26 mouse cellular contexts compared by ENCODE assay signal in genomic region chr13:69550831-69551230, GRCm38 (mm10).
"Had no signal": no experiment of that assay in that cellular context is flagged by ENCODE, and none has a peak within 500 bp of the region (broad histone marks: within the 10 kb centered on the region; RNA-seq: fewer than 3 reads in every experiment).

No protein-coding gene starts in this region.

- DNase-seq: cerebellum, adult 2 months; cerebellum, adult 8-10 months; cerebellum, adult 9-10 months; cerebellum, adult 9-11 months; cerebellum, postnatal 10 days; cerebellum, postnatal 14 days; cerebellum, postnatal 25 days; cerebellum, postnatal 36 days; embryo, embryonic 11 days; forebrain, postnatal 0 days; gastrocnemius, adult 2 months; gastrocnemius, postnatal 10 days; gastrocnemius, postnatal 14 days; gastrocnemius, postnatal 25 days; gastrocnemius, postnatal 36 days; heart, adult 18-20 months; heart, adult 2 months had no signal

- H3K27me3 ChIP-seq: embryonic facial prominence, embryonic 12.5 days; embryonic facial prominence, embryonic 13.5 days; embryonic facial prominence, embryonic 15.5 days; forebrain, embryonic 12.5 days; forebrain, embryonic 13.5 days; forebrain, embryonic 15.5 days had no signal

- H3K36me3 ChIP-seq: embryonic facial prominence, embryonic 10.5 days; embryonic facial prominence, embryonic 12.5 days; embryonic facial prominence, embryonic 13.5 days; embryonic facial prominence, embryonic 15.5 days; forebrain, embryonic 10.5 days; forebrain, embryonic 12.5 days; forebrain, embryonic 15.5 days had no signal

- H3K4me3 ChIP-seq: embryonic facial prominence, embryonic 10.5 days; embryonic facial prominence, embryonic 12.5 days; embryonic facial prominence, embryonic 13.5 days; embryonic facial prominence, embryonic 15.5 days; erythroblast, embryonic 14.5 days; forebrain, embryonic 10.5 days; forebrain, embryonic 12.5 days; forebrain, embryonic 13.5 days; forebrain, embryonic 15.5 days; gastrocnemius, adult 2 months; heart, adult 2 months had no signal

- H3K4me1 ChIP-seq: embryonic facial prominence, embryonic 10.5 days; embryonic facial prominence, embryonic 12.5 days; embryonic facial prominence, embryonic 13.5 days; embryonic facial prominence, embryonic 15.5 days; forebrain, embryonic 12.5 days; forebrain, embryonic 13.5 days; forebrain, embryonic 15.5 days had no signal

- H3K9me3 ChIP-seq: embryonic facial prominence, embryonic 10.5 days; embryonic facial prominence, embryonic 12.5 days; embryonic facial prominence, embryonic 13.5 days; embryonic facial prominence, embryonic 15.5 days; forebrain, embryonic 10.5 days; forebrain, embryonic 12.5 days; forebrain, embryonic 13.5 days; forebrain, embryonic 15.5 days had no signal

- H3K27ac ChIP-seq: embryonic facial prominence, embryonic 10.5 days; embryonic facial prominence, embryonic 12.5 days; embryonic facial prominence, embryonic 13.5 days; embryonic facial prominence, embryonic 15.5 days; forebrain, embryonic 10.5 days; forebrain, embryonic 12.5 days; forebrain, embryonic 13.5 days; forebrain, embryonic 15.5 days; gastrocnemius, adult 2 months; heart, adult 2 months had no signal
